Mouse (Mus musculus): ENCODE results near the gene Mrnip.

DNA sequence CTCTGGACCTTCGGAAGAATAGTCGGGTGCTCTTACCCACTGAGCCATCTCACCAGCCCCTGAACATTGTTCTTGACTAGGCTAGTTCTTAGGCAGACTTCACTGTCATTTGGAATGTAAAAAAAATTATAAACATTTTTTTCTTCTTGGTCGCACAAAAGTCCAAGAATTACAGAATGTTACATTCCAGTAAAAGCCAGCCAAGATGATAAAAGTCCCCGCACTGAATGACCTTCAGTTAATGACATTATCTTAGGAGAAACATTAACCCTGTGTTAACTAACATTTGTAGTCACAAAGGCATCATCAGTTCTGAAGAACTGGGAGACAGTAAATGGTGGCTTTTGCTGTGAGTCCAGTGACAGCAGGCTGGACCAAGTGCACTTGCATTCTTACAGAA, 16.1 kb downstream of the Mrnip start:
- no peak for TF ChIP-seq CTCF (IDR thresholded peaks at IDR 0.05)
- no peak for TF ChIP-seq POLR2A (IDR thresholded peaks at IDR 0.05; ENCODE audit: insufficient read depth, low read depth, low read length)
- no peak for TF ChIP-seq EP300 (IDR thresholded peaks at IDR 0.05; ENCODE audit: insufficient read depth, low read depth, low read length)

Measured in heart, adult 2 months (tissue).